Mouse (Mus musculus): Measurements from ENCODE around the gene Sdhb. TPM values are rescaled to one million over a fixed set of nuclear protein-coding genes. Genes with fewer than 3 reads are reported as not detected.

Sdhb gene
- 498 and 587 TPM in 2 replicates for polyA plus RNA-seq (2021; fragmentation: Nextera tagmentation)
- long read RNA-seq, experiment 1, transcript Sdhb-201 (8 exons, 1,142 nt): major isoform, 307 of 351 reads
- long read RNA-seq, experiment 1, partial matches to known transcripts: 7 of 351 reads
- long read RNA-seq, experiment 1, other reads (novel, unspliced or antisense): 34 of 351 reads
- long read RNA-seq, experiment 2, transcript Sdhb-201 (8 exons, 1,142 nt): major isoform, 531 of 599 reads
- long read RNA-seq, experiment 2, partial matches to known transcripts: 29 of 599 reads
- long read RNA-seq, experiment 2, other reads (novel, unspliced or antisense): 39 of 599 reads

GRCm38 (mm10) chr4:140960781-140961466 is at the start of gene Sdhb:
Gene Sdhb, plus strand, starts transcription at chr4:140961203.

DNA sequence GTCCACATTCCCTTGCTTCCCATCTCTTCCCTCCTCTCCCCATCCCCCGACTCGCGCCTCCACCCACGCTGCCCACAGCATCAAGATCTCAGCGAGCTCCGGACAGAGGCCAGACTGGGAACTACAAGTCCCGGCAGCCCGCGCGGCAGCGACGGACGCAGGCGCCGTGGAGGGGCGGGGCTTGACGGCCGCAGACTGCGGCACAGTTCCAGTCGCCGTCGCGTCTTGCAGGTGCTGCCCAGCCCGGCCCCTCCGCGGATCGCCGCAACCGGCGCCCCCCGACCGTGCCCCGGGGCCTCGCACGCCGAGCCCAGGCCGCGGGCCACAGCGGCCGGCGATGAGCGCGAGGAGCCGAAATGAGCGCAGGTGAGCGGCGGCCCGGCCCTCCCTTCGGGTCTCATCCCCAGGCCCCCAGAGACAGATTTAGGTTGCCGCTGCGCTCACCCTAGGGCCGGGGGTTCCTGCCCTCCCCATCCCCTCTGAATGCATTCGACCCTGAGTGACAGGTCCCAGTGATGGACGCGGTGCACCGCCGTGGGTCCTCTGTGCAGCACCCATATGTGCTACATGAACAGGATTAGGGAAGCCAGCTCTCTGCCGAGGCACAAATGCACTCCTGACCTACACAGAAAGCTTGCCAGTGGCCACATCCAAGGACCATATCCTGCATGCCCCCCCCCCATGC is 25.9 kb downstream of the Sdhb start, which contains the start of gene Atp13a2:
Gene Atp13a2 (plus strand): TSS at position 163 of the 685 bp plus-strand sequence.

DNA sequence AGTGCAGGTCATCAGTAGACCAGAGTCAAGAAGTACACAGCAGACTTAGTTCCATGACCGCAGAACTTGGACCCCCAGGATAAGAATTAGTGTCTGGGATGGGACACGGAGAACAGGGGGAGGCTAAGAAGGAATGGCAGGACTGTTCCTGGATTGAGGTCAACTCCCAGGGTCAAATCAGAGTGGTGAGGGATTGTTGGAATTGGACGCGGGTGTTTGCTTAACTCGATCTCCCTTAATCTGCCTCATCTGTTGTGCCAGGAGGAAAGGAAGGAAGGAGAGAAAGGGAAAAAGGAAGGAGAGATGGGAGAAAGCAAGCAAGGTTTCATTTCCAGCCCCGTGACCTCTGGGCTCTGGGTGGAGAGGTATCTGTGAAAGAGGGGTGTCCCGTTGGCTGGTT is 49.1 kb downstream of the Sdhb start, which contains the start of gene Mfap2:
Gene Mfap2 (plus strand): TSS at position 301 of the 400 bp plus-strand sequence.

Other genes with a start within 250 kb of the Sdhb start
- gene Padi6, start 218.6 kb upstream of the Sdhb start, polyA plus RNA-seq (2021; fragmentation: Nextera tagmentation): 0.09 and 0.21 TPM in 2 replicates
- 0.20 and 0.29 TPM in 2 replicates for gene Padi4, start 187.0 kb upstream of the Sdhb start, polyA plus RNA-seq (2021; fragmentation: Nextera tagmentation)
- not detected in 2 replicates for gene Padi3, start 150.6 kb upstream of the Sdhb start, polyA plus RNA-seq (2021; fragmentation: Nextera tagmentation)
- not detected in 2 replicates for gene Padi1, start 115.4 kb upstream of the Sdhb start, polyA plus RNA-seq (2021; fragmentation: Nextera tagmentation)
- 5.2 and 6.3 TPM in 2 replicates for gene Padi2, start 54.9 kb upstream of the Sdhb start, polyA plus RNA-seq (2021; fragmentation: Nextera tagmentation)
- 30.7 and 37.4 TPM in 2 replicates for gene Atp13a2, start 25.7 kb downstream of the Sdhb start, polyA plus RNA-seq (2021; fragmentation: Nextera tagmentation)
- gene Mfap2, start 49.2 kb downstream of the Sdhb start, polyA plus RNA-seq (2021; fragmentation: Nextera tagmentation): 2.8 and 4.3 TPM in 2 replicates
- 2.4 and 3.1 TPM in 2 replicates for gene Crocc, start 99.3 kb downstream of the Sdhb start, polyA plus RNA-seq (2021; fragmentation: Nextera tagmentation)
- 35.0 and 36.6 TPM in 2 replicates for gene Necap2, start 117.2 kb downstream of the Sdhb start, polyA plus RNA-seq (2021; fragmentation: Nextera tagmentation)
- gene Spata21, start 127.1 kb downstream of the Sdhb start, polyA plus RNA-seq (2021; fragmentation: Nextera tagmentation): 0.24 and 0.29 TPM in 2 replicates
- gene Szrd1, start 178.6 kb downstream of the Sdhb start, polyA plus RNA-seq (2021; fragmentation: Nextera tagmentation): 11.6 and 18.7 TPM in 2 replicates
- 11.2 TPM in 2 replicates for gene Fbxo42, start 186.7 kb downstream of the Sdhb start, polyA plus RNA-seq (2021; fragmentation: Nextera tagmentation)